In the genomic region with DNA sequence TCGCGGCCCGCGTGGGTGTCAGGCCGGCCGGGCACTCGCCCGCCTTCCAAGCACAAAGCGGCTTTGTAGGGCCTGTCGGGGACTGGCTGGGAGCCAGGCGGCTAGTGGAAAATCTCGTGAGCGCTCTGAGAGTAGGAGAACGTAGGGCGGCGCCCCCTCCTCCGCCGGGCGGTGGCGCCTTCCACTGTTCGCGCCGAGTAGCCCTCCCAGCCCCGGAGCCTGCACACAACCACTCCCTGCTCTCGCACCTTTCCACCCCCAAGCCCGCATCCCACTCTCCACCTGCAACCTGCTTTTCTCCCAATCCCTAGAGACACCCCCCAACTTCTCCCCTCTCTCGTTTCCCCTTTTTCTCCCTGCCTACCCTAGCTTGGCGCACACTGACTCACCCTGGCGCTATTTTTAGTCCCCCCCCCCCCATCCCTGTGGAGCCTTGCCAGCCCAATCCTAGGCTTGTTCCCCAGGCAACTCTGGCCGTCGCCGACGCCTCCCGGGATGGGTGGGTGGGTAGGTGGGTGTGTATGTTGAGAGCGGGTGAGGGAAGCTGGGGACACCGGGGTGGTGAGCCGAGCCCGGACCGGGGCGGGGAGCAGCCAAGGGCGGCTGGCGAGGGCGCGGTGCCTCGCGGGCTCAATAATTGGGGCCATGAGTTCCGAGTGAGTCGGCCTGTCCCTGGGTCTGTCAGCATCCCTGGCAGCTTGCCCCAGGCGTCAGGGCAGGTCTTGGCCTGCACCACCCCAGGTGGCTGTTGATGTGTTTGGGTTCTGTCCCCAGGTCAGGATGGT, we compare ENCODE assay signal across 8 mouse cellular contexts. TPM values are rescaled to one million over a fixed set of nuclear protein-coding genes. Genes with fewer than 3 reads are reported as not detected.
DNase-seq lines count a peak whose midpoint lies in the region; ATAC-seq and TF ChIP-seq lines count a peak whose summit lies in the region.

No protein-coding gene starts in this region.

- H3K27ac ChIP-seq in forebrain, embryonic 16.5 days (ENCODE audit: low read length): peak overlapping the region; percentile 100
- H3K27ac ChIP-seq in lung, embryonic 14.5 days (ENCODE audit: low read depth): peak overlapping the region; percentile 99
- H3K27ac ChIP-seq in olfactory bulb, adult 2 months (ENCODE audit: insufficient read depth, low read depth, low read length): peak overlapping the region; percentile 99

- WGBS in forebrain, embryonic 16.5 days: under 1% methylated on average over 48 of the region's 49 CpGs
- under 1% methylated on average over 47 of the region's 49 CpGs for WGBS in lung, embryonic 14.5 days
- WGBS in olfactory bulb, adult 2 months: under 1% methylated on average over 47 of the region's 49 CpGs

- H3K27me3 ChIP-seq in forebrain, embryonic 16.5 days (replicated peaks; ENCODE audit: control insufficient read depth, insufficient read depth, low read length): no peaks in the 10 kb centered on the region
- H3K27me3 ChIP-seq in lung, embryonic 14.5 days (ENCODE audit: insufficient read depth, low read length): no peaks in the 10 kb centered on the region

- ATAC-seq in forebrain, embryonic 16.5 days: peak; percentile 61
- peak; percentile 49 for ATAC-seq in lung, embryonic 14.5 days (ENCODE audit: insufficient read depth)

- H3K9me3 ChIP-seq in forebrain, embryonic 16.5 days (ENCODE audit: control insufficient read depth, low read length): no peaks in the 10 kb centered on the region
- H3K9me3 ChIP-seq in lung, embryonic 14.5 days (ENCODE audit: low read depth, low read length): no peaks in the 10 kb centered on the region

- H3K4me2 ChIP-seq in forebrain, embryonic 16.5 days (ENCODE audit: low read length): peak overlapping the region; percentile 80
- peak overlapping the region; percentile 93 for H3K4me2 ChIP-seq in lung, embryonic 14.5 days

- peak overlapping the region; percentile 67 for H3K4me3 ChIP-seq in forebrain, embryonic 16.5 days (replicated peaks; ENCODE audit: low read length)
- H3K4me3 ChIP-seq in lung, embryonic 14.5 days (ENCODE audit: low read depth, low read length): peak overlapping the region; percentile 63
- peak overlapping the region; percentile 61 for H3K4me3 ChIP-seq in olfactory bulb, adult 2 months (ENCODE audit: insufficient read depth, low read depth, low read length)

- TF ChIP-seq POLR2A in olfactory bulb, adult 2 months (IDR thresholded peaks at IDR 0.05; ENCODE audit: insufficient read depth, low read depth, low read length): 0 out of 2 replicates have a peak, but pooled peaks have one; percentile 31

- intact Hi-C loops in heart, postnatal 36 days (cut with DNase I): no loop called here

- H3K4me1 ChIP-seq in forebrain, embryonic 16.5 days (replicated peaks; ENCODE audit: control insufficient read depth, insufficient read depth, low read length): peaks cover 62% of the 10 kb centered on the region
- H3K4me1 ChIP-seq in lung, embryonic 14.5 days (ENCODE audit: insufficient read depth): peaks cover 26% of the 10 kb centered on the region
- H3K4me1 ChIP-seq in olfactory bulb, adult 2 months (ENCODE audit: control insufficient read depth, insufficient read depth, low read length): peaks cover 50% of the 10 kb centered on the region

- H3K36me3 ChIP-seq in forebrain, embryonic 16.5 days (ENCODE audit: control insufficient read depth, insufficient read depth): no peaks in the 10 kb centered on the region
- no peaks in the 10 kb centered on the region for H3K36me3 ChIP-seq in lung, embryonic 14.5 days (ENCODE audit: insufficient read depth)

- DNase-seq in ES-CJ7 (ENCODE audit: low read depth, low spot score): peak; percentile 86
- DNase-seq in cerebellum, adult 18-20 months: peak; percentile 87 to 93
- peak; percentile 93 to 94 for DNase-seq in heart, postnatal 36 days
- DNase-seq in layer of hippocampus, adult 8-10 months (ENCODE audit: low spot score in 2 of 2): peak; percentile 89 to 94
- peak; percentile 93 for DNase-seq in lung, embryonic 14.5 days
- peak; percentile 76 to 83 for DNase-seq in thymus, adult 18-20 months

- peak overlapping the region; percentile 78 for H3K9ac ChIP-seq in forebrain, embryonic 16.5 days (replicated peaks; ENCODE audit: low read depth, low read length)
- H3K9ac ChIP-seq in lung, embryonic 14.5 days: peak overlapping the region; percentile 71

- peak; percentile 47 for TF ChIP-seq CTCF in lung, embryonic 14.5 days (IDR thresholded peaks at IDR 0.05; ENCODE audit: low read depth)
- 0 out of 2 replicates have a peak, but pooled peaks have one; percentile 22 for TF ChIP-seq CTCF in olfactory bulb, adult 2 months (IDR thresholded peaks at IDR 0.05; ENCODE audit: insufficient read depth, low read depth, low read length)

RNA-seq across cellular contexts. Expression of a gene that starts 11.8 kb away (rescaled TPM):
- polyA plus RNA-seq in forebrain, embryonic 16.5 days (2015; fragmentation: Nextera tagmentation; extraction: Ambion mirVana): 42.2 and 48.0 TPM in 2 replicates
- 10 to 100 TPM; 63.7 to 68.7 TPM for total RNA-seq in heart, postnatal 36 days (2021)
- total RNA-seq in layer of hippocampus, adult 8-10 months (2022): 100 to 1,000 TPM; 196 to 252 (median 228) TPM
- polyA plus RNA-seq in lung, embryonic 14.5 days (2014; fragmentation: Nextera tagmentation; extraction: Ambion mirVana): 31.1 and 39.1 TPM in 2 replicates
- 41.9 TPM in 1 of 2 replicates, not detected in the other for polyA plus RNA-seq in olfactory bulb, adult 2 months (2012; ENCODE audit: insufficient read depth, insufficient read length, low replicate concordance, missing spikeins)

RNA-seq across cellular contexts. Expression of a gene that starts 18.5 kb away (rescaled TPM):
- polyA plus RNA-seq in forebrain, embryonic 16.5 days (2015; fragmentation: Nextera tagmentation; extraction: Ambion mirVana): 499 and 556 TPM in 2 replicates
- total RNA-seq in heart, postnatal 36 days (2021): 1 to 10 TPM; 3.7 to 5.1 TPM
- 10 to 100 TPM; 25.2 to 28.9 (median 27.9) TPM for total RNA-seq in layer of hippocampus, adult 8-10 months (2022)
- polyA plus RNA-seq in lung, embryonic 14.5 days (2014; fragmentation: Nextera tagmentation; extraction: Ambion mirVana): 175 and 183 TPM in 2 replicates
- not detected in 2 replicates for polyA plus RNA-seq in olfactory bulb, adult 2 months (2012; ENCODE audit: insufficient read depth, insufficient read length, low replicate concordance, missing spikeins)

RNA-seq across cellular contexts. Expression of a gene that starts 21.9 kb away (rescaled TPM):
- 1.4 and 2.2 TPM in 2 replicates for polyA plus RNA-seq in forebrain, embryonic 16.5 days (2015; fragmentation: Nextera tagmentation; extraction: Ambion mirVana)
- total RNA-seq in heart, postnatal 36 days (2021): not detected
- total RNA-seq in layer of hippocampus, adult 8-10 months (2022): under 1 TPM in 1 of 4 experiments, not detected in 3; 0.25 TPM
- 0.26 and 0.29 TPM in 2 replicates for polyA plus RNA-seq in lung, embryonic 14.5 days (2014; fragmentation: Nextera tagmentation; extraction: Ambion mirVana)
- polyA plus RNA-seq in olfactory bulb, adult 2 months (2012; ENCODE audit: insufficient read depth, insufficient read length, low replicate concordance, missing spikeins): not detected in 2 replicates

RNA-seq across cellular contexts. Expression of a gene that starts 26.6 kb away (rescaled TPM):
- polyA plus RNA-seq in forebrain, embryonic 16.5 days (2015; fragmentation: Nextera tagmentation; extraction: Ambion mirVana): 24.5 and 41.2 TPM in 2 replicates
- total RNA-seq in heart, postnatal 36 days (2021): not detected
- 10 to 100 TPM; 28.7 to 36.7 (median 33.4) TPM for total RNA-seq in layer of hippocampus, adult 8-10 months (2022)
- polyA plus RNA-seq in lung, embryonic 14.5 days (2014; fragmentation: Nextera tagmentation; extraction: Ambion mirVana): 0.25 TPM in 1 of 2 replicates, not detected in the other
- polyA plus RNA-seq in olfactory bulb, adult 2 months (2012; ENCODE audit: insufficient read depth, insufficient read length, low replicate concordance, missing spikeins): not detected in 2 replicates

RNA-seq across cellular contexts. Expression of a gene that starts 28.7 kb away (rescaled TPM):
- polyA plus RNA-seq in forebrain, embryonic 16.5 days (2015; fragmentation: Nextera tagmentation; extraction: Ambion mirVana): 4.8 and 5.3 TPM in 2 replicates
- total RNA-seq in heart, postnatal 36 days (2021): 10 to 100 TPM; 22.3 to 26.2 TPM
- total RNA-seq in layer of hippocampus, adult 8-10 months (2022): 10 to 100 TPM; 39.0 to 61.0 (median 49.4) TPM
- 24.5 and 26.6 TPM in 2 replicates for polyA plus RNA-seq in lung, embryonic 14.5 days (2014; fragmentation: Nextera tagmentation; extraction: Ambion mirVana)
- not detected in 2 replicates for polyA plus RNA-seq in olfactory bulb, adult 2 months (2012; ENCODE audit: insufficient read depth, insufficient read length, low replicate concordance, missing spikeins)

Comparison
In these comparisons a context has a peak if more than half of its experiments do, and no peak if none do; other contexts are left out.
1. Peak in every context shown above with its lines: DNase-seq, ATAC-seq, H3K4me3 ChIP-seq and H3K27ac ChIP-seq.